21 mouse cellular contexts compared by ENCODE assay signal in the genomic region with DNA sequence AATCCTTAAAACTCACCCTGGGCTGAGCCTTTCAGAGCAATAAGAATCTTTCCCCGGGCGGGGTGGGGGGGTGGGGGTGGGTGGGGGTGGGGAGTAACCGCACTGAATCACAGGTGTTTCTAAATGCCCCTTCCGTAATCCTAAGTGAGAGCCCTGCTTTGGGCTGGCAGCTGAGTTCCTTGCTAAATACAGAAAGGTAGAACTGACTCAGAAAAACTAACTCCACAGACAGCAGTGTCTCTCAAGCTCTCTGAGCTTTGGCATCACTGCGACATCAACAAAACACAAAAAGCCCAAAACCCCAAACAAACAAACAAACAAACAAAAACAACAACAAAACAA.
DNase-seq lines count a peak whose midpoint lies in the region; ATAC-seq and TF ChIP-seq lines count a peak whose summit lies in the region.
"Had no signal": no experiment of that assay in that cellular context is flagged by ENCODE, and none has a peak within 500 bp of the region (broad histone marks: within the 10 kb centered on the region; RNA-seq: fewer than 3 reads in every experiment).

No protein-coding gene starts in this region.

- peak; percentile 9 for DNase-seq in heart, adult 11 months
- DNase-seq in heart, adult 18-20 months, result no peak
- DNase-seq in liver, postnatal 0 days, result no peak
- no peak for DNase-seq in liver
- peak; percentile 41 for DNase-seq in brain, adult 2 months (ENCODE audit: low read depth, low spot score)
- DNase-seq in spleen, postnatal 10 days (ENCODE audit: low spot score in 2 of 2), result no peak
- DNase-seq: adrenal gland, postnatal 25 days; cerebellum, adult 11-12 months; cerebellum, postnatal 25 days; embryo, embryonic 11 days; gastrocnemius, postnatal 14 days; right cerebral cortex, postnatal 14 days; spleen, adult 18-20 months; thymus, adult 2 months had no signal

- WGBS in liver, postnatal 0 days (ENCODE audit: insufficient replicate concordance), result 27% methylated on average over 5 of the region's 5 CpGs
- WGBS in intestine, embryonic 15.5 days, result 35% methylated on average over 5 of the region's 5 CpGs
- WGBS in forebrain, embryonic 12.5 days, result 44% methylated on average over 5 of the region's 5 CpGs

- H3K27me3 ChIP-seq in liver, postnatal 0 days (ENCODE audit: insufficient read depth, low read length), result no peaks in the 10 kb centered on the region
- H3K27me3 ChIP-seq in intestine, embryonic 15.5 days (replicated peaks), result no peaks in the 10 kb centered on the region
- H3K27me3 ChIP-seq in forebrain, embryonic 12.5 days, result no peaks in the 10 kb centered on the region
- H3K27me3 ChIP-seq: CH12.LX; forebrain, embryonic 13.5 days; hindbrain, embryonic 13.5 days had no signal

- no peak for TF ChIP-seq EP300 in liver, postnatal 0 days (IDR thresholded peaks at IDR 0.05; ENCODE audit: low read depth)

- H3K4me1 ChIP-seq in liver, postnatal 0 days (ENCODE audit: insufficient read depth), result 0 out of 2 replicates have a peak, but pooled peaks cover 2% of the 10 kb centered on the region
- no peaks in the 10 kb centered on the region for H3K4me1 ChIP-seq in intestine, embryonic 15.5 days (replicated peaks)
- H3K4me1 ChIP-seq in forebrain, embryonic 12.5 days, result peaks cover 7% of the 10 kb centered on the region; the same call in 1 of the 2 replicates
- H3K4me1 ChIP-seq: forebrain, embryonic 13.5 days; hindbrain, embryonic 13.5 days had no signal

- ATAC-seq in liver, postnatal 0 days, result no peak
- ATAC-seq in intestine, embryonic 15.5 days, result no peak; the same call in 1 of the 2 replicates
- ATAC-seq in forebrain, embryonic 12.5 days (ENCODE audit: low FRiP score), result no peak
- ATAC-seq: forebrain, embryonic 13.5 days; inflammation-experienced regulatory T-cells, adult 6 months had no signal

- TF ChIP-seq CTCF in liver, postnatal 0 days (IDR thresholded peaks at IDR 0.05; ENCODE audit: low read depth), result no peak

- H3K4me2 ChIP-seq in liver, postnatal 0 days (ENCODE audit: low read depth, low read length), result peak overlapping the region; percentile 39; the same call in 1 of the 2 replicates
- peak overlapping the region; percentile 41 for H3K4me2 ChIP-seq in intestine, embryonic 15.5 days (replicated peaks)
- H3K4me2 ChIP-seq in forebrain, embryonic 12.5 days, result no peak overlapping the region
- H3K4me2 ChIP-seq: forebrain, embryonic 13.5 days; hindbrain, embryonic 13.5 days had no signal

- no peak overlapping the region for H3K4me3 ChIP-seq in liver, postnatal 0 days (ENCODE audit: low read depth, low read length)
- no peak overlapping the region for H3K4me3 ChIP-seq in intestine, embryonic 15.5 days (replicated peaks)
- H3K4me3 ChIP-seq in forebrain, embryonic 12.5 days (replicated peaks), result no peak overlapping the region
- H3K4me3 ChIP-seq: forebrain, embryonic 13.5 days; hindbrain, embryonic 13.5 days; layer of hippocampus, adult 2 months had no signal

- no peaks in the 10 kb centered on the region for H3K9me3 ChIP-seq in liver, postnatal 0 days (ENCODE audit: low read length)
- no peaks in the 10 kb centered on the region for H3K9me3 ChIP-seq in intestine, embryonic 15.5 days
- no peaks in the 10 kb centered on the region for H3K9me3 ChIP-seq in forebrain, embryonic 12.5 days
- H3K9me3 ChIP-seq: forebrain, embryonic 13.5 days; hindbrain, embryonic 13.5 days had no signal

- no peak overlapping the region for H3K27ac ChIP-seq in liver, postnatal 0 days (ENCODE audit: low read depth)
- no peak overlapping the region for H3K27ac ChIP-seq in intestine, embryonic 15.5 days
- no peak overlapping the region for H3K27ac ChIP-seq in forebrain, embryonic 12.5 days
- H3K27ac ChIP-seq: forebrain, embryonic 13.5 days; hindbrain, embryonic 13.5 days; layer of hippocampus, adult 2 months had no signal

- no peaks in the 10 kb centered on the region for H3K36me3 ChIP-seq in liver, postnatal 0 days (replicated peaks; ENCODE audit: insufficient read depth, low read length)
- H3K36me3 ChIP-seq in intestine, embryonic 15.5 days, result no peaks in the 10 kb centered on the region
- H3K36me3 ChIP-seq in forebrain, embryonic 12.5 days (replicated peaks), result no peaks in the 10 kb centered on the region
- H3K36me3 ChIP-seq: hindbrain, embryonic 13.5 days had no signal

- H3K9ac ChIP-seq in liver, postnatal 0 days (replicated peaks), result no peak overlapping the region
- no peak overlapping the region for H3K9ac ChIP-seq in intestine, embryonic 15.5 days
- no peak overlapping the region for H3K9ac ChIP-seq in forebrain, embryonic 12.5 days
- H3K9ac ChIP-seq: forebrain, embryonic 13.5 days; hindbrain, embryonic 13.5 days had no signal

Comparison
In these comparisons a context has a peak if more than half of its experiments do, and no peak if none do; other contexts are left out.
1. DNase-seq: peak in heart, adult 11 months (single experiment) and brain, adult 2 months (single experiment); none in heart, adult 18-20 months (0 of 2), liver, postnatal 0 days (single experiment), liver (single experiment) and spleen, postnatal 10 days (0 of 2).